ENCODE assay signal across 28 mouse cellular contexts in the genomic region with DNA sequence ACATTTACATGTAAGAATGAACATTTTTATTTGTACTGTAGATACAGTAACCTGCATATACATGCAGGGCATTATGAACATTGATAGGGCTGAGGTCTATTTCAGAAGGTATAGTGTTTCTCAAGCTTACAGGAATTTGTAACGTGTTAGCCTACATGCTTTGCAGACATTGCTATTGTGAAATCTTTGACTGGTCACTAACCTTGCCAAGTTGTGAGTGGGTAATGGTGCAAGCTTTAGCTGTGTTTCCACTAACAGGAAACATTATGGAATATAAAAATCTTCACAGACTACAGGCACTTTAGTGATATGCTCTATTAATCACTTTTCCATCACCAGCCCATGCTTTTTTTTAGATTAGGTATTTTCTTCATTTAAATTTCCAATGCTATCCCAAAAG.
DNase-seq lines count a peak whose midpoint lies in the region; ATAC-seq and TF ChIP-seq lines count a peak whose summit lies in the region.
"Had no signal": no experiment of that assay in that cellular context is flagged by ENCODE, and none has a peak within 500 bp of the region (broad histone marks: within the 10 kb centered on the region; RNA-seq: fewer than 3 reads in every experiment).

No protein-coding gene starts in this region.

- no peaks in the 10 kb centered on the region for H3K27me3 ChIP-seq in liver, adult 2 months (ENCODE audit: control insufficient read depth, insufficient read depth, low read length)
- no peaks in the 10 kb centered on the region for H3K27me3 ChIP-seq in liver, embryonic 11.5 days (replicated peaks; ENCODE audit: control insufficient read depth, insufficient read depth, low read length)
- H3K27me3 ChIP-seq in intestine, postnatal 0 days (replicated peaks; ENCODE audit: control insufficient read depth, insufficient read depth, low read length) = no peaks in the 10 kb centered on the region
- no peaks in the 10 kb centered on the region for H3K27me3 ChIP-seq in heart, embryonic 12.5 days (replicated peaks)
- H3K27me3 ChIP-seq: CH12.LX; embryonic facial prominence, embryonic 13.5 days; embryonic facial prominence, embryonic 15.5 days; forebrain, embryonic 12.5 days had no signal

- H3K79me2 ChIP-seq in liver, adult 2 months (ENCODE audit: control insufficient read depth, insufficient read depth, low read length) = no peaks in the 10 kb centered on the region; the same call in 1 of the 2 replicates

- H3K4me3 ChIP-seq in liver, adult 2 months (ENCODE audit: insufficient read depth, low read depth, low read length) = no peak overlapping the region
- no peak overlapping the region for H3K4me3 ChIP-seq in liver, embryonic 11.5 days (ENCODE audit: low read depth, low read length)
- H3K4me3 ChIP-seq in lung, adult 2 months (replicated peaks; ENCODE audit: extremely low read depth, low read depth, low read length) = no peak overlapping the region
- no peak overlapping the region for H3K4me3 ChIP-seq in intestine, postnatal 0 days (ENCODE audit: low read depth, low read length)
- H3K4me3 ChIP-seq in heart, embryonic 12.5 days = no peak overlapping the region
- H3K4me3 ChIP-seq: embryonic facial prominence, embryonic 13.5 days; embryonic facial prominence, embryonic 15.5 days; forebrain, embryonic 10.5 days; forebrain, embryonic 12.5 days had no signal

- H3K9ac ChIP-seq in liver, adult 2 months (ENCODE audit: low read depth, low read length) = no peak overlapping the region
- no peak overlapping the region for H3K9ac ChIP-seq in liver, embryonic 11.5 days (ENCODE audit: low read depth, low read length)
- no peak overlapping the region for H3K9ac ChIP-seq in intestine, postnatal 0 days (ENCODE audit: low read depth, low read length)
- no peak overlapping the region for H3K9ac ChIP-seq in heart, embryonic 12.5 days
- H3K9ac ChIP-seq: embryonic facial prominence, embryonic 13.5 days; embryonic facial prominence, embryonic 15.5 days; forebrain, embryonic 12.5 days had no signal

- WGBS in liver, adult 2 months = 9% methylated on average over 1 of the region's 1 CpGs
- WGBS in liver, embryonic 11.5 days = 87% methylated on average over 1 of the region's 1 CpGs
- WGBS in lung, adult 2 months = 49% methylated on average over 1 of the region's 1 CpGs
- 86% methylated on average over 1 of the region's 1 CpGs for WGBS in intestine, postnatal 0 days
- 68% methylated on average over 1 of the region's 1 CpGs for WGBS in heart, embryonic 12.5 days

- H3K36me3 ChIP-seq in liver, adult 2 months (ENCODE audit: control insufficient read depth, insufficient read depth, low read length) = no peaks in the 10 kb centered on the region
- no peaks in the 10 kb centered on the region for H3K36me3 ChIP-seq in liver, embryonic 11.5 days (ENCODE audit: control insufficient read depth, insufficient read depth, low read length)
- no peaks in the 10 kb centered on the region for H3K36me3 ChIP-seq in intestine, postnatal 0 days (ENCODE audit: control insufficient read depth, insufficient read depth)
- H3K36me3 ChIP-seq in heart, embryonic 12.5 days = no peaks in the 10 kb centered on the region
- H3K36me3 ChIP-seq: embryonic facial prominence, embryonic 13.5 days; embryonic facial prominence, embryonic 15.5 days; forebrain, embryonic 10.5 days; forebrain, embryonic 12.5 days; G1E had no signal

- TF ChIP-seq POLR2A in liver, adult 2 months (IDR thresholded peaks at IDR 0.05; ENCODE audit: extremely low read depth, insufficient read depth, low read length) = no peak
- no peak for TF ChIP-seq POLR2A in lung, adult 2 months (IDR thresholded peaks at IDR 0.05; ENCODE audit: borderline replicate concordance, extremely low read depth, low read depth, low read length)

- peak; percentile 22 for DNase-seq in liver, adult 2 months (ENCODE audit: extremely low read depth, low read depth, low spot score)
- no peak for DNase-seq in liver, embryonic 11.5 days (ENCODE audit: low spot score)
- DNase-seq in lung, postnatal 36 days = peak; percentile 19
- DNase-seq in lung, adult 2 months = no peak
- peak; percentile 25 for DNase-seq in fat pad, adult 2 months (ENCODE audit: extremely low read depth, low read depth, low spot score)
- DNase-seq: adrenal gland, adult 2 months; adrenal gland, postnatal 10 days; adrenal gland, postnatal 25 days; B cell, adult 2 months; cerebellum, adult 11 months; cerebellum, adult 18-20 months; cerebellum, adult 8-10 months; cerebellum, adult 9-11 months; cerebellum, postnatal 14 days; cerebellum, postnatal 36 days; embryo, embryonic 11 days had no signal

- no peak overlapping the region for H3K27ac ChIP-seq in liver, adult 2 months (replicated peaks; ENCODE audit: insufficient read depth, low read depth, low read length)
- H3K27ac ChIP-seq in liver, embryonic 11.5 days (ENCODE audit: low read depth, low read length) = no peak overlapping the region
- H3K27ac ChIP-seq in intestine, postnatal 0 days (ENCODE audit: low read depth, low read length) = no peak overlapping the region
- no peak overlapping the region for H3K27ac ChIP-seq in heart, embryonic 12.5 days (ENCODE audit: poor library complexity, severe bottlenecking)
- H3K27ac ChIP-seq: embryonic facial prominence, embryonic 13.5 days; embryonic facial prominence, embryonic 15.5 days; forebrain, embryonic 10.5 days; forebrain, embryonic 12.5 days had no signal

- no peak for TF ChIP-seq CTCF in liver, adult 2 months (IDR thresholded peaks at IDR 0.05; ENCODE audit: low read depth, low read length)
- TF ChIP-seq CTCF in lung, adult 2 months (IDR thresholded peaks at IDR 0.05; ENCODE audit: insufficient read depth, low read length) = no peak
- no peak for TF ChIP-seq CTCF in intestine, postnatal 0 days (IDR thresholded peaks at IDR 0.05; ENCODE audit: low read depth)

- no peak for ATAC-seq in liver, embryonic 11.5 days (replicated peaks; ENCODE audit: low FRiP score)
- ATAC-seq in megakaryocyte progenitor cell, adult 5-6 weeks (replicated peaks; ENCODE audit: poor library complexity) = peak; percentile 69
- no peak for ATAC-seq in intestine, postnatal 0 days
- no peak for ATAC-seq in heart, embryonic 12.5 days (ENCODE audit: insufficient number of reproducible peaks, low FRiP score)
- ATAC-seq: CD4-positive, CD25-positive, alpha-beta regulatory T cell, adult 4 months; forebrain, embryonic 14.5 days; forebrain, embryonic 16.5 days had no signal

- no peaks in the 10 kb centered on the region for H3K9me3 ChIP-seq in liver, embryonic 11.5 days (ENCODE audit: control insufficient read depth, low read length)
- no peaks in the 10 kb centered on the region for H3K9me3 ChIP-seq in intestine, postnatal 0 days (ENCODE audit: control insufficient read depth)
- H3K9me3 ChIP-seq in heart, embryonic 12.5 days (replicated peaks) = no peaks in the 10 kb centered on the region
- H3K9me3 ChIP-seq: embryonic facial prominence, embryonic 13.5 days; embryonic facial prominence, embryonic 15.5 days; forebrain, embryonic 10.5 days; forebrain, embryonic 12.5 days; G1E had no signal

- no peaks in the 10 kb centered on the region for H3K4me1 ChIP-seq in liver, adult 2 months (ENCODE audit: control insufficient read depth, insufficient read depth, low read length)
- H3K4me1 ChIP-seq in liver, embryonic 11.5 days (replicated peaks; ENCODE audit: control insufficient read depth, insufficient read depth, low read length) = no peaks in the 10 kb centered on the region
- no peaks in the 10 kb centered on the region for H3K4me1 ChIP-seq in lung, adult 2 months (ENCODE audit: control insufficient read depth, insufficient read depth, low read length)
- H3K4me1 ChIP-seq in intestine, postnatal 0 days (replicated peaks; ENCODE audit: control insufficient read depth, insufficient read depth, low read length) = no peaks in the 10 kb centered on the region
- H3K4me1 ChIP-seq in heart, embryonic 12.5 days (replicated peaks) = no peaks in the 10 kb centered on the region
- H3K4me1 ChIP-seq: embryonic facial prominence, embryonic 13.5 days; embryonic facial prominence, embryonic 15.5 days; forebrain, embryonic 10.5 days; forebrain, embryonic 12.5 days had no signal

- no peak overlapping the region for H3K4me2 ChIP-seq in liver, embryonic 11.5 days
- no peak overlapping the region for H3K4me2 ChIP-seq in intestine, postnatal 0 days (replicated peaks; ENCODE audit: low read depth)
- H3K4me2 ChIP-seq in heart, embryonic 12.5 days = no peak overlapping the region
- H3K4me2 ChIP-seq: embryonic facial prominence, embryonic 13.5 days; embryonic facial prominence, embryonic 15.5 days; forebrain, embryonic 12.5 days had no signal

Comparison
In these comparisons a context has a peak if more than half of its experiments do, and no peak if none do; other contexts are left out.
1. DNase-seq: peak in liver, adult 2 months (single experiment), lung, postnatal 36 days (single experiment) and fat pad, adult 2 months (single experiment); none in liver, embryonic 11.5 days (single experiment) and lung, adult 2 months (single experiment).